Mouse (Mus musculus) urinary bladder, postnatal 25 days (tissue): Measurements from ENCODE around the gene Spns3.

Source experiments
- DNase-seq: peaks from one replicate; pipeline ENCODE4 v3.0.0; 2022; ENCODE audit warnings: low spot score

Spns3 gene

GRCm38 (mm10) chr11:72550134-72550988 is at the start of gene Spns3:
TSS of gene Spns3 (minus strand) at chr11:72550506.
- no peak for DNase-seq

GRCm38 (mm10) chr11:72597780-72598179 is 47.5 kb upstream of the Spns3 start:
- DNase-seq: no peak

- no peak for DNase-seq
Measured at GRCm38 (mm10) chr11:72595010-72595737, 44.9 kb upstream of the Spns3 start.

- DNase-seq: no peak
Measured at GRCm38 (mm10) chr11:72587537-72588233, 37.4 kb upstream of the Spns3 start.

- no peak for DNase-seq
Measured at GRCm38 (mm10) chr11:72586570-72586969, 36.3 kb upstream of the Spns3 start.

DNA sequence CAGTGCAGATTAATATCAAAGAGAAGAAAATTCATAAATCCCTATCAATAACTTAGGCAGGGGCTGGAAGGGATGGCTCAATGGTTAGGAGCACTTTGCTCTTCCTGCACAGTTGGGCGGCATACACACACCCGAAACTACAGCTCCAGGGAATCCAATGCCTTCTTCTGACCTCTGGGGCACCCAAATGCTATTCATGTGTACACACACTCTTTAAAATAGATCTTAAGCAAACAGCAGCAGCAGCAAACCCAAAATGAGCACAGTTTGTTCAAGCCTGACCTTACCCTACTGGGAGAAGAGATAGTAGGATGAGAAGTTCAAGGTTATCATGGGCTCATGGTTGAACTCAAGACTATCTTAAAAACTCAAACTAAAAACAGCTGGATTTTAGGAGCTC is 32.8 kb upstream of the Spns3 start:
- DNase-seq: no peak

DNA sequence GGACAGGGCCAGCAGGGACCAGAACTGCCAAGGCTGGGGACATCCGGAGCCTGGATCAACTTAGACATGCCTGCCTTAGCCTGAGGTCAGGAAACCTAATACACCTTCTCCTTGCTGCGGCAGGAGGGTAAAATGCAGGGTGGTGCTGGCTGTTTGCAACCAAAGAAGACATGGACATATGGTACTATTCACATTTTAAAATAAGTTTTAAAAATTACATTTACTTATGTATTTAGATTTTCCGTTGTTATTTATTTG is 32.1 kb upstream of the Spns3 start:
- no peak for DNase-seq

GRCm38 (mm10) chr11:72581609-72582447 is 31.5 kb upstream of the Spns3 start:
- no peak for DNase-seq

DNA sequence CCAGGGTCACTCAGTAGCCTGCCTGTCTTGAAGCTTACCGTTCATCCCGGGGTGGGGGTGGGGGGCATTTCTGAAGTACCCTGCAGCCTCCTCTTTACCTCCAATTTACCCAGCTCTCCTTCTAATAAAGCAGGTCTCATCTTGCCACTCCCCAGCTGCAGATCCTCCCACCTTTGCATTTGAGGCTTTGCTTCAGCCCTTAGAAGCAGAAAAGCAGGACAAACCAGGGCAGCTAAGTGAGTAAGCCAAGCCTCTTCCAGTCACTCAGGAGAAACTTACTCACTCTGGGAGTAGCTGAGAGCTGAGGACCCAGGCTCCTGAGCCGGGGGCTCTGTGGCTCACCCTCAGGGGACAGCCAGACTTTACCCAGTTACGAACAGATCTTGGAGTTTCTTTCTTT is 28.2 kb upstream of the Spns3 start:
- no peak for DNase-seq

DNA sequence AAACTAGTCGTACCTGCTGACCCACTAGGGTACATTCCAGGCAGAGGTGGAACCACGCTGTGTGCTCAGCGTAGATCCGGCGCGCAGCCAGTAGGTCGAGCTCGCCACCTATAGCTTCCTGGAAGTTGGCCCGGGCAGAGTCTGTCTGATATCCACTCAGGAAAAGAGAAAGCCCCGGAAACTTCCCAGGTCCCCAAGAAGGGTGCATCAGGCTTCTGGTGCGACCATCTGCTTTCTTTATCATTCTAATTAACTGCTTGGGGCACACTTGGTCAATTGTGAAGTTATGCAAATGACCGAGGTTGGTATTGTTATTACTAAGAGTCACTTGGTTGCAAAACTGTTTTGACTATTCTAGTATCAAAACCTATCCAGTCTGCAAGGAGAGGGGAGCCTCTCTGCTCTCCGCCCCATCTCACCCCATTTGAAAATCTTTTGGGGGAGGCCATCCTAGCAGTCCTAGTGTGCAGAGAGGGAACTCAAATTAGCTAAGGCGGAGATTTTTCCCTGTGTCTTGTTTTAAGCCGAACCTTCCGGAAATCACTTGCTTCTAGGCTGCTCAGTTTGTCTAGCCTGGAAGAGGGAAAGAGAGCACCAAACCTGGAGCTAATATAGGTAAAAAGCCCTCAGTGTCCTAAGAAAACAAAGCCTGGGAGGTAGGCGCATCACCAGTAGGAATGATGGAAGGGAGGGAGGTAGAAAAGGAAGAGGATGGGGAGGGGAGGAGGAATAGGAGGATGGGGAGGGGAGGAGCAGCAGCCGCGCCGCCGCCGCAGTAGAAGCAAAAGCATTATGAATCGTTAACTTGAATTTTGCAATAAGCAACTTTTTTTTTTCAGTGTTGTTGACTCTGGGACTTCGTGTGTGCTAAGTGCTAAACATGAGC is 26.4 kb upstream of the Spns3 start:
- DNase-seq: peak; percentile 29

DNA sequence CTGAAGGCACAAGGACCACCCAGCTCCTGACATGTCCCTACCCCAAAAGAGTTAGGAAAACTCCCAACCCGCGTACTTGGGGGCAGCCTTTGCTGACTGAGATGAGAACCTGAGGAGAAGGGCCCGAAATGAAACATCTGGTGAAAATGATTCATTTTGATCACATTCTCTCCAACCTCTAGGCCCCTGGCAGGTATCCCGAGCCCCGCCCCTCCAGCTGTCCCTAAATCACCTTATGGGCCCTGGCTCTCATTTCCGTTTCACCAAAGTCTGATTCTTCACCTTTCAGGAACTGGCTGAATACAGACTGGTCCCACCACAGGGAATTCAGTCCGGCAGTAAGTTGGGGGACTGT is 25.8 kb upstream of the Spns3 start:
- peak; percentile 31 for DNase-seq

GRCm38 (mm10) chr11:72573819-72574218 is 23.5 kb upstream of the Spns3 start:
- DNase-seq: peak; percentile 24

DNA sequence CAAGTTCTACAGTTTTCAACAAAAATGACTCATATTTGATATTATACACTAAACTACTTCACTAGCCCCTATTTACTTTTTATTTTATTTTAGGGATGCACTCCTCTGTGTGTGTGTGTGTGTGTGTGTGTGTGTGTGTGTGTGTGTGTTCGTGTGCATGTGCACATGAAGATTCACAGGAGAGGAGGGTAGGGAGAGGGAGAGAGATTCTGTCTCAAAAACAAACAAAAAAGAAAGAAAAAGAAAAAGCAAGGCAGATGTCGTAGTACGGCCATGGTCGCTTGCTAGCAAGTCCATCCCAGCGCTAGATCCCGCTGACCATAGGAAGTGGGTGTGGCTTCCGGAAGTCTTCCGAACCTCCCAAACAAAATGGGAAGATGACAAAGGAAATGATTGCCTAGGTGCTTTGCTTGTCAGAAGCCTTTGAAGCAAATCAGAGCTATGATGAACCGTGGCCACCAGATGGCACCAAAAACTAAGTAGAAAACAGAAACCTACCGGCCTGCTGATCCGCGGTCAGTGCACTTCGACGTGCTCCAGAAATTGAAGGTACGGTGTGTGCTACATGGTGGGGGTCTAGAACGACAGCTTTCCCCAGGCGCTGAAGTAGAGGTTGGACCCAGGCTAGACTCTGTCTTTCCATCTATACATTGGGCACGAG is 20.1 kb upstream of the Spns3 start:
- DNase-seq: peak; percentile 78

GRCm38 (mm10) chr11:72569671-72570318 is 19.5 kb upstream of the Spns3 start:
- DNase-seq: no peak

- no peak for DNase-seq
Measured at GRCm38 (mm10) chr11:72569051-72569450, 18.7 kb upstream of the Spns3 start.

- DNase-seq: no peak
Measured at GRCm38 (mm10) chr11:72566816-72567338, 16.6 kb upstream of the Spns3 start.

- DNase-seq: no peak
Measured at GRCm38 (mm10) chr11:72566304-72566703, 16.0 kb upstream of the Spns3 start.

DNA sequence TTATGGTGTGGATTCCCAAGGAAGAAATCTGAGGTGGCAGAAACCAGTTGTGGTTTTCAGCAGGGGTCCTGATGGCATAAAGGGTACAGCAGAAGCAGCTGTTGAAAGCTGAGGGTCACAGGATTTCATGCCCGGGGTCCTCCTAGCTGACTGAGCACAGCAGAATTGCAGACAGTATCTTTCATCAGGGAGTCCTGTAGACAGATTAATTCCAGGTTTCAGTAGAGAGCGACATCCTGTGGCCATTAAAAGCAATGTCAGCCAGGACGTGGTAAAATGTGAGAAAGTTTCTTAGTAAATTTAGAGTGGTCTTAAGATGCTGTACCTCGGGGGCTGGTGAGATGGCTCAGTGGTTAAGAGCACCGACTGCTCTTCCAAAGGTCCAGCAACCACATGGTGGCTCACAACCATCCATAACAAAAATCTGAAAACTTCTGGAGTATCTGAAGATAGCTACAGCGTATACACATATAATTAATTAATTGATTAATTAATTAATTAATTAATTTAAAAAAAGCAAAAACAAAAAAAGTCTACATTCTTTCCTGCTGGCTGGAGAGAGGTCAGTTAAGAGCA is 14.0 kb upstream of the Spns3 start:
- DNase-seq: no peak

- no peak for DNase-seq
Measured at GRCm38 (mm10) chr11:72560661-72561060, 10.4 kb upstream of the Spns3 start.
